Mouse (Mus musculus): ENCODE results near the gene Olfr331. TPM values are rescaled to one million over a fixed set of nuclear protein-coding genes. Genes with fewer than 3 reads are reported as not detected.
"Not testable (repeated sequence)": the region's sequence is repeated elsewhere in the genome, so short reads cannot be mapped to it uniquely, and the experiment has no call there.

Gene Olfr331
- not detected in 2 replicates for polyA plus RNA-seq (2015; fragmentation: Nextera tagmentation; extraction: Ambion mirVana)

DNA sequence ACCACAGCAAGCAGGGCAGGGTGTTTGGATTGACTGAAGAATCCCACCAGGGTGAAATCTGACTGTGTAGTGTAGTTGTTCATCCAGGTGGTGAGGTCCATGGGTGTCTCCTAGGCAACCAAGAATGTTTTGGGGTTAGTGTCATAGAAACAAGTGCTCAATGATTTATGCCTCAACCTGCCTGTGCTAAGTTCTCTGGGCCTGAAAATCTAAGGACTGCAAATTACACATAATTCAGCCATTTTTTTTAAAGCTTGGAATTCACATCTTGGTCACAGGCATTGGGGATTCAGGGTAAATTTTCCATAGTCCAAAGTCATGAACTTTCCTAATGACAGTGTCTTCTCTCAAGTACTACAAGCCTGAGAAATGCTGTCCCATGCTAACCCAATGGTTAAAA is at the start of gene Olfr331:
Gene Olfr331 (minus strand): TSS at position 101 of the 400 bp plus-strand sequence.
- H3K27ac ChIP-seq; H3K9ac ChIP-seq; ATAC-seq (replicated peaks; ENCODE audit: low FRiP score); H3K4me1 ChIP-seq; H3K27me3 ChIP-seq; H3K36me3 ChIP-seq; H3K4me2 ChIP-seq; H3K4me3 ChIP-seq (replicated peaks); H3K9me3 ChIP-seq (replicated peaks): not testable (repeated sequence)

DNA sequence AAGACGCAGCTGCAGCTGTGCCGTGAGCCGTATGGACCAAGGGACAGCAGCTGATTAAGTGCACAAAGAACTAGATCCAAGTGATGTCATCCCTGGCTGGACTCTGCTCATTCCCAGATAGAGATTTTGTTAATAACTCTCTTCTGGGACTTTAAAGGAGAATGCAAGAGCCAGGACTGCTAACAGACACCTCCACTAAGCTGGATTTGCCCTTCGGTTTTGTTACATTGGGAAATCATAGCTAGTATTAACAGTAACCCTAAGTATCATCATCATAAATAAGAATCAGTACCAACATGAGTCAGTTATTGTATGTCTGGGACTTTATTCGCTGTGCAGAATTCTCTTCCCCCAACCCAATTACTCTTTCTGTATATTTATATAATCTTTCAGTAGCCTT is 44.0 kb upstream of the Olfr331 start, which contains the start of gene Olfr329-ps:
Gene Olfr329-ps (minus strand): TSS at position 101 of the 400 bp plus-strand sequence.
- 79% methylated on average over 5 of the region's 5 CpGs for WGBS
- H3K9ac ChIP-seq: no peak within 1 kb of the TSS
- H3K36me3 ChIP-seq: no peaks in the 10 kb centered on the region
- peaks cover 3% of the 10 kb centered on the region; the same call in 1 of the 2 replicates for H3K27me3 ChIP-seq
- ATAC-seq (replicated peaks; ENCODE audit: low FRiP score): no peak
- H3K9me3 ChIP-seq (replicated peaks): no peaks in the 10 kb centered on the region
- H3K27ac ChIP-seq: no peak within 1 kb of the TSS
- H3K4me2 ChIP-seq: no peak within 1 kb of the TSS
- no peaks in the 10 kb centered on the region for H3K4me1 ChIP-seq
- no peak within 1 kb of the TSS for H3K4me3 ChIP-seq (replicated peaks)

DNA sequence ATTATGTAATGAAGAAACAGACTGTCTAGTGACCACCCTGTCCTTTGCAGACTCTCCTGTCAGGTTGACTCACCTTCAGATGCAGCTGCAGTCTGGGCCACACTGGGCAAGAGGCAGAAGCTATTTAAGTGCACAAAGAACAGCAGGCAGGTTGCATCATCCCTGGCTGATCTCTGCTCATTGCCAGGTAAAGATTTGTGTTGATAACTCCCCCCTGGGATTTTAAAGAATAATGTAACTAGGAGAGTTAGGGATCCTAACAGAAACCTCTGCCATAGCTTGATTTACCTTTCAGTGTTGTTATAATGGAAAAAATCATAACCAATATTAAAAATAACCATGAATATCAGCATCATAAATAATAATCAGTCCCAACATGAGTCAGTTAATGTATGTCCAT is 32.4 kb upstream of the Olfr331 start, which contains the start of gene Olfr330:
Gene Olfr330 (minus strand): TSS at position 101 of the 400 bp plus-strand sequence.
- not testable (repeated sequence) for ATAC-seq (replicated peaks; ENCODE audit: low FRiP score); H3K4me2 ChIP-seq; H3K4me3 ChIP-seq (replicated peaks); H3K27ac ChIP-seq; H3K9me3 ChIP-seq (replicated peaks); H3K36me3 ChIP-seq; H3K27me3 ChIP-seq; H3K9ac ChIP-seq; H3K4me1 ChIP-seq

DNA sequence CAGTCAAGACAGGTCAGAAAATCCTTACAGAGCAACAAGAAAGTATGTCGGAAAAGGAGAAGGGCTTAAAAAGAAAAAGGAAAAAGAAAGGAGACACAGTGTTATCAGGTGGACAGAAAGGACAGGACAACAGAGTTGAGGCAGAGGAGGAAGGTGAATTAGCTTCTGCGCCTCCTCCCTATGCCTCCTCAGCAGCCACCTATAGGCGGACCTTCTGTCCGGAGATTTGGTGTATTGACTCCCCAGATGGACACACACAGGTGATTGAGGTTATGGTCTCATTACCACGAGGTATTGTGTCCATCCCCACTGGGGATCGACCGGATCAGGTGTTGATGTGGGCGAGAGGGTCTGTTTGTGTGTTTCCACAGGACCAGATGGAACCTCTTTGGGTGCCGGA is 17.4 kb upstream of the Olfr331 start:
- not testable (repeated sequence) for H3K4me1 ChIP-seq, H3K27me3 ChIP-seq, H3K4me2 ChIP-seq

DNA sequence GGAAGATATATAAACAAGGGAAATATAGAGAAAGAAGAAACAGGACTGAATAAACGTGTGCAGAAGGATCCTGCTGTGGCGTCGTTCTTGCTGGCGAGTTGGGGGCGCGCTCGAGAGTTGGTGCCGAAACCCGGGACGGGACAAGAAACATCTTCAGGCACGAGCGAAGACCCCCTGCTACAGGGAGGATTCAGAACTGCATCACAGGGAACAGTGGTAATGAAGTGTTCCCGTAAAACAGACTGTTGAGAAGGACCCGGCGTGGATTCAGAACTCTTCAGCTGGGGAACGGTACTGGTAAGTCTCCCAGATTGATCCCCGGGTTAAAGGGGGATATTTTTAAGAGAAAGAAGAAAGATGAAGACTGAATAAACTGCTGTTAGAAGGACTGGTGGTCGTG is 16.5 kb upstream of the Olfr331 start:
- not testable (repeated sequence) for H3K36me3 ChIP-seq; H3K4me1 ChIP-seq; H3K27ac ChIP-seq; H3K9me3 ChIP-seq (replicated peaks); H3K4me3 ChIP-seq (replicated peaks); ATAC-seq (replicated peaks; ENCODE audit: low FRiP score); H3K4me2 ChIP-seq; H3K27me3 ChIP-seq; H3K9ac ChIP-seq
- 94% methylated on average over 18 of the region's 18 CpGs for WGBS

More for the DNA sequence above, 17.4 kb upstream of the Olfr331 start:
- not testable (repeated sequence) for H3K4me3 ChIP-seq (replicated peaks); ATAC-seq (replicated peaks; ENCODE audit: low FRiP score); H3K27ac ChIP-seq; H3K36me3 ChIP-seq; H3K9ac ChIP-seq; H3K9me3 ChIP-seq (replicated peaks)
- 81% methylated on average over 7 of the region's 9 CpGs for WGBS

DNA sequence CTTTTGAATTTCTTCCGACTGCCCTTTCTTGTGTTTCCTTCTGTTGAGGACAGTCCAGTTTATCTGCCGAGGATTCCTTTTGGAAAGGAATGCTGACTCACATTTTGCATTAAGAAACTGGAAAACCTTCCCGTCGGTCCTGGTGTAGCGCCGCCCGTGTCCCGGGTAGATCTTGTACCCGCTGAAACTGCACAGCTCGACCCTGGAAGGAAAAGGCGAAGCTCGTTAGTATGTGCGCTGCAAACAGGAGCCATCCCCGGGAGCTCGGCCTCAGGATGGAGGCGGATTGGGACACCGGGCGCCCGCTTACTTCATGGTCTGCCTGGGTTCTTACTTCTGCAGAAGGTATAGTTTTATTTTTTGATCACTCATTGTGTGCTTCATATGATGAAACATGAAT is 6.7 kb upstream of the Olfr331 start:
- H3K9me3 ChIP-seq (replicated peaks); H3K27me3 ChIP-seq; H3K4me3 ChIP-seq (replicated peaks); H3K36me3 ChIP-seq; H3K9ac ChIP-seq; ATAC-seq (replicated peaks; ENCODE audit: low FRiP score); H3K4me1 ChIP-seq; H3K27ac ChIP-seq; H3K4me2 ChIP-seq: not testable (repeated sequence)
- WGBS: 84% methylated on average over 19 of the region's 19 CpGs

DNA sequence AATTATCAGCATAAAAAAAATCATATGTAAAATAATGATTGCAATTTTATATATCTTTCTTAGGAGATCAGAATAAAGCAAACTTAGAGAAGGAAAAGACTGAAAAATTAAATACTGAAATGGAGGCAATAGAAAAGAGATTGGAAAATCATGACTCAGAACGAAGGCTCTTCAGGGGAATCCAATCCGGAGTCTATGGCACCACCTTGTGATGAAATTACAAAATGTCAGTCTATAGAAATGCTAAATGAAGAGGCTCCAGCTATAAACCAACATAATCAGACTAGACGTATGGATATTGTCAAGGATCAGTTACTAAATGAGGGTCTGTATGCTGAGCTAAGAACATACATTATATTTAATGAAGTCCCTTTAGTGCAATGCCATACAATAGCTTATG is 3.1 kb downstream of the Olfr331 start:
- H3K4me1 ChIP-seq: no peaks in the 10 kb centered on the region
- no peaks in the 10 kb centered on the region for H3K27me3 ChIP-seq
- 52% methylated on average over 3 of the region's 3 CpGs for WGBS
- H3K27ac ChIP-seq: no peak overlapping the region
- H3K36me3 ChIP-seq: no peaks in the 10 kb centered on the region
- no peak overlapping the region for H3K9ac ChIP-seq
- ATAC-seq (replicated peaks; ENCODE audit: low FRiP score): no peak
- no peaks in the 10 kb centered on the region for H3K9me3 ChIP-seq (replicated peaks)
- H3K4me2 ChIP-seq: no peak overlapping the region
- no peak overlapping the region for H3K4me3 ChIP-seq (replicated peaks)

DNA sequence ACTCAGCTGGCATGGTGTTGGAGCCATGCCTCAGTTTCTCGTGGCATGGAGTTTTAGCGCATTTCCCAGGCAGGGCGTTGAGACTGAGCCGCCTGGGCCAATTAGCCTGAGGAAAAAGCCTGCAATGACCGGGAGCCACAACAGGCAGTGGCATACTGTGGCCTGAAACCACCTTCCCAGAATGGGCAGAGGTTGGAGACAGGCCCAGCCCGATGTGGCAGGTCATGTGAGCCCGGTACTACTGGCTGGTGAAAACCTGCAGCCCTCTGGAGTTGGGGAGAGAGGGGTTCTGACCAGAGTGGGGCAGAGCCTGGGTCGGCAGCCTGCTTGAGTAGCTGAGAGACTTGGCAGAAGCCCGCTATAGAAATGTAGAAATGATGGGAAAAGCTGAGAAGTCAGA is 3.6 kb downstream of the Olfr331 start:
- Histone ChIP-seq H3K4me2 (no peak overlapping the region), H3K27me3 (no peaks in the 10 kb centered on the region), H3K27ac (no peak overlapping the region), H3K4me1 (no peaks in the 10 kb centered on the region), H3K9me3 (replicated peaks) (no peaks in the 10 kb centered on the region), H3K36me3 (no peaks in the 10 kb centered on the region), H3K4me3 (replicated peaks) (no peak overlapping the region), H3K9ac (no peak overlapping the region)
- ATAC-seq (replicated peaks; ENCODE audit: low FRiP score): no peak
- 84% methylated on average over 9 of the region's 9 CpGs for WGBS

DNA sequence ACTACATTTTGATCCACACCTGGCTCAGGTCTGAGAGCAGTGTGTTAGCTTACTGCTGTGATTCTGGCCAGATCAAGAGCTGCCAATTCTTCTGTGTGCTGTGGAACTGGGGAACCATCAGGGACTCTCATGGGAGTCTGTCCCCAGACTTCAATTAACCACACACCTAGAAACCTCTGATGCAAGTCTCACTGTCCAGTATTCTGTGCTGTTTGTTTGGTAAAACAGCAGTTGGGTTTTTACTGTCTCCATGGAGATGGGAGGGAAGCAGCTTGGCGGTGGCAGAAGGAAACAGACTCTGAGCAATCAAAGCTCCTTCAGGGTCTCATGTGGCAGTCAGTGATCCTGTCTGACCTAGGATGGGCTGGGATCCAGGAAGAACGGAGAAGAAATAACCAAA is 9.9 kb downstream of the Olfr331 start, which contains the start of gene Olfr332:
Gene Olfr332 (minus strand): TSS at position 101 of the 400 bp plus-strand sequence.
- no peak for ATAC-seq (replicated peaks; ENCODE audit: low FRiP score)
- Histone ChIP-seq H3K4me1 (no peaks in the 10 kb centered on the region), H3K9ac (no peak within 1 kb of the TSS), H3K27ac (no peak within 1 kb of the TSS), H3K4me2 (no peak within 1 kb of the TSS), H3K36me3 (no peaks in the 10 kb centered on the region), H3K9me3 (replicated peaks) (no peaks in the 10 kb centered on the region), H3K27me3 (no peaks in the 10 kb centered on the region), H3K4me3 (replicated peaks) (no peak within 1 kb of the TSS)
- WGBS: 63% methylated on average over 2 of the region's 2 CpGs

DNA sequence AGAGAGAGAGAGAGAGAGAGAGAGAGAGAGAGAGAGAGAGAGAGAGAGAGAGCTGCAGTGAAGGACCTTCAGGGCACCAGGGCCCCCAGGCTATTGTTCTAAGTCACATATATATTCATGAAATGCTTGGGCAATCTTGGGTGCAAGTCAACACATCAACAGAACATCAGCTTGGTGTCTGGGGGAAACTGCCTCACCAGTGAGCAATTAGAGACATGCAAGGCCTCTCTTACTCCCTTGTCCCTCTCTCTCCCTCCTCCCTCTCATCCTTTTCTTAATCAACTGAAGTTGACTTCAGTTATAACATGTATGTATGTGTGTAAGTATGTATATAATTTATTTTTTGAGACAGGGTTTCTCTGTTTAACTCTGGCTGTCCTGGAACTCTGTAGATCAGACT is 40.2 kb downstream of the Olfr331 start, which contains the start of gene Olfr30:
Gene Olfr30 (minus strand): TSS at position 101 of the 400 bp plus-strand sequence.
- Histone ChIP-seq H3K9ac (no peak within 1 kb of the TSS), H3K27me3 (no peaks in the 10 kb centered on the region), H3K4me2 (no peak within 1 kb of the TSS), H3K4me3 (replicated peaks) (no peak within 1 kb of the TSS), H3K4me1 (no peaks in the 10 kb centered on the region), H3K9me3 (replicated peaks) (no peaks in the 10 kb centered on the region), H3K36me3 (no peaks in the 10 kb centered on the region), H3K27ac (no peak within 1 kb of the TSS)
- ATAC-seq (replicated peaks; ENCODE audit: low FRiP score): no peak

DNA sequence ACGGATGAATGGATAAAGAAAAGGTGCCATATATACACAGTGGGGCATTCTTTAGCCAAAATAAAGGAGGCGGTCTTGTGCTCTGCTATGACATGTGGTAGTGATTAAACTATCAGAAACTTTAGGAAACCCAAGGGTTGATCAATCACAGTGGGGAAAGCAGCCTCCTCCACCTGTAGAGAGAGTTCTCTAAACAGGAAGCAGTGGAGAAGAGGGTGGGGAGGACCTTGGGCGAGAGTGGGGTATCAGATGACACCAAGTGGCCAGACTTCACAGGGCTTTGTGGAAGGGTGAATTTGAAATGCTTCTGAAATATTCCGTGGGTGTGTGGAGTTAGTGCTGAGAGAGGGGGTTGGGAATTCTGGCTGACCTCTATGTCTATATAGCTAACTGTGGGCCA is 48.8 kb downstream of the Olfr331 start:
- no peak for ATAC-seq (replicated peaks; ENCODE audit: low FRiP score)
- Histone ChIP-seq H3K9me3 (replicated peaks) (no peaks in the 10 kb centered on the region), H3K27ac (no peak overlapping the region), H3K4me2 (no peak overlapping the region), H3K27me3 (no peaks in the 10 kb centered on the region), H3K4me1 (no peaks in the 10 kb centered on the region), H3K4me3 (replicated peaks) (no peak overlapping the region), H3K36me3 (no peaks in the 10 kb centered on the region), H3K9ac (no peak overlapping the region)
- 46% methylated on average over 4 of the region's 4 CpGs for WGBS

DNA sequence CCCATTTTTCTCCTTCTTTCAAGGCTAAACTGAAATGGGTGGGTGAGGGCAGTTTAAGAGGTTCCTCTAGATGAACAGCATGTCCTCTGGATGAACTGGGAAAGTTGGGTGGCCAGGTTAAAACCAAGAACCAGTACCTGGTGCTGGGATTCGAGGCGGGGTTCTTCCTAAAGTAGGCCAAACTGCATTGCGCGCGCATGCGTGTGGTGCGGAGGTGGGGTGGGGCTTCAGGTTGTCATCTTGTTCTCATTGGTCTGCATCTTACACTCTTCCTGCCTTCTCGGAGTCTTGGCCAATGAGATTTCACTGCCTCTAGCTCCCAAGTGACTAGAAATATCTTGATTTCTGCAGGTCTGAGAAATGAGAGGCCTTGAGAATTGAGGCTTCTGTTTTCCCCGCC is 49.6 kb downstream of the Olfr331 start, which contains the start of gene Lypd9:
Gene Lypd9 (minus strand): TSS at position 165 of the 400 bp plus-strand sequence.
- Histone ChIP-seq H3K9me3 (replicated peaks) (no peaks in the 10 kb centered on the region), H3K4me2 (no peak within 1 kb of the TSS), H3K9ac (no peak within 1 kb of the TSS), H3K27ac (no peak within 1 kb of the TSS), H3K4me3 (replicated peaks) (no peak within 1 kb of the TSS), H3K36me3 (no peaks in the 10 kb centered on the region), H3K27me3 (no peaks in the 10 kb centered on the region), H3K4me1 (no peaks in the 10 kb centered on the region)
- WGBS: 96% methylated on average over 9 of the region's 9 CpGs
- ATAC-seq (replicated peaks; ENCODE audit: low FRiP score): no peak

Data from kidney, embryonic 15.5 days (tissue).